29 mouse cellular contexts compared by ENCODE assay signal in the genomic region with DNA sequence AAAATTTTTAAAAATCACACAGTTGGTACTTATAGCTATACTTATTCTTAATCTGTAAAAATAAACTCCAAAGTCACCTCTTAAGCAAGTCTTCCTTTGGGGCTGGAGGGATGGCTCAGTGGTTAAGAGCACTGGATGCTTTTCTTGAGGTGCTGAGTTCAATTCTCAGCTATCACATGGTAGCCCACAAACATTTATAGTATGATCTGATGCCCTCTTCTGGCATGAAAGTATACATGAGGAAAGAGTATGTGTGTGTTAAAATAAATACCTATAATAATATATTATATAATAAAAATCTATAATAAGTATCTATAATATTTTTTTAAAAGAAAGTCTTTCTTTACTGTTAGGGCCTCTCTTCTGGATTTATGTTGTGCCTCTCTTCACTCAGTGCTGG. TPM values are rescaled to one million over a fixed set of nuclear protein-coding genes. Genes with fewer than 3 reads are reported as not detected.
DNase-seq lines count a peak whose midpoint lies in the region; ATAC-seq and TF ChIP-seq lines count a peak whose summit lies in the region.
"Had no signal": no experiment of that assay in that cellular context is flagged by ENCODE, and none has a peak within 500 bp of the region (broad histone marks: within the 10 kb centered on the region; RNA-seq: fewer than 3 reads in every experiment).

No protein-coding gene starts in this region.

- no peak overlapping the region for H3K27ac ChIP-seq in liver, adult 2 months (replicated peaks; ENCODE audit: insufficient read depth, low read depth, low read length)
- H3K27ac ChIP-seq in liver, embryonic 11.5 days (ENCODE audit: low read depth, low read length): no peak overlapping the region
- H3K27ac ChIP-seq in kidney, embryonic 15.5 days: no peak overlapping the region
- H3K27ac ChIP-seq: embryonic facial prominence, embryonic 13.5 days; forebrain, embryonic 10.5 days; forebrain, embryonic 15.5 days; heart, embryonic 13.5 days; hindbrain, embryonic 10.5 days; hindbrain, embryonic 15.5 days; limb, embryonic 13.5 days; liver, embryonic 13.5 days had no signal

- peaks cover 5% of the 10 kb centered on the region; the same call in 1 of the 2 replicates for H3K4me1 ChIP-seq in liver, adult 2 months (ENCODE audit: control insufficient read depth, insufficient read depth, low read length)
- peaks cover 7% of the 10 kb centered on the region for H3K4me1 ChIP-seq in liver, embryonic 11.5 days (replicated peaks; ENCODE audit: control insufficient read depth, insufficient read depth, low read length)
- peaks cover 11% of the 10 kb centered on the region for H3K4me1 ChIP-seq in kidney, embryonic 15.5 days

- H3K9ac ChIP-seq in liver, adult 2 months (ENCODE audit: low read depth, low read length): no peak overlapping the region
- no peak overlapping the region for H3K9ac ChIP-seq in liver, embryonic 11.5 days (ENCODE audit: low read depth, low read length)
- no peak overlapping the region for H3K9ac ChIP-seq in kidney, embryonic 15.5 days
- H3K9ac ChIP-seq: embryonic facial prominence, embryonic 13.5 days; forebrain, embryonic 15.5 days; heart, embryonic 13.5 days; hindbrain, embryonic 15.5 days; limb, embryonic 13.5 days; liver, embryonic 13.5 days had no signal

- H3K4me2 ChIP-seq in liver, embryonic 11.5 days: no peak overlapping the region
- H3K4me2 ChIP-seq in kidney, embryonic 15.5 days: no peak overlapping the region
- H3K4me2 ChIP-seq: embryonic facial prominence, embryonic 13.5 days; forebrain, embryonic 15.5 days; heart, embryonic 13.5 days; hindbrain, embryonic 15.5 days; limb, embryonic 13.5 days; liver, embryonic 13.5 days had no signal

- H3K27me3 ChIP-seq in liver, adult 2 months (ENCODE audit: control insufficient read depth, insufficient read depth, low read length): no peaks in the 10 kb centered on the region
- no peaks in the 10 kb centered on the region for H3K27me3 ChIP-seq in liver, embryonic 11.5 days (replicated peaks; ENCODE audit: control insufficient read depth, insufficient read depth, low read length)
- H3K27me3 ChIP-seq in kidney, embryonic 15.5 days: no peaks in the 10 kb centered on the region
- H3K27me3 ChIP-seq: CH12.LX; embryonic facial prominence, embryonic 13.5 days; forebrain, embryonic 15.5 days; heart, embryonic 13.5 days; hindbrain, embryonic 15.5 days; limb, embryonic 13.5 days; liver, embryonic 13.5 days; Patski had no signal

- no peak for ATAC-seq in CD4-positive, CD25-positive, alpha-beta regulatory T cell, adult 4 months
- ATAC-seq in liver, embryonic 11.5 days (replicated peaks; ENCODE audit: low FRiP score): no peak
- no peak for ATAC-seq in kidney, embryonic 15.5 days (replicated peaks; ENCODE audit: low FRiP score)
- ATAC-seq: forebrain, embryonic 15.5 days; lung, postnatal 0 days; Patski had no signal

- no peaks in the 10 kb centered on the region for H3K79me2 ChIP-seq in liver, adult 2 months (ENCODE audit: control insufficient read depth, insufficient read depth, low read length)

- no peaks in the 10 kb centered on the region for H3K36me3 ChIP-seq in liver, adult 2 months (ENCODE audit: control insufficient read depth, insufficient read depth, low read length)
- H3K36me3 ChIP-seq in liver, embryonic 11.5 days (ENCODE audit: control insufficient read depth, insufficient read depth, low read length): no peaks in the 10 kb centered on the region
- H3K36me3 ChIP-seq in kidney, embryonic 15.5 days: no peaks in the 10 kb centered on the region
- H3K36me3 ChIP-seq: embryonic facial prominence, embryonic 13.5 days; forebrain, embryonic 10.5 days; heart, embryonic 13.5 days; hindbrain, embryonic 15.5 days; limb, embryonic 13.5 days; liver, embryonic 13.5 days had no signal

- TF ChIP-seq CTCF in liver, adult 2 months (IDR thresholded peaks at IDR 0.05; ENCODE audit: low read depth, low read length): no peak

- DNase-seq in CD4-positive, CD25-positive, alpha-beta regulatory T cell, adult 2 months (ENCODE audit: low read depth, low spot score): peak; percentile 7
- DNase-seq in liver, adult 2 months (ENCODE audit: extremely low read depth, low read depth, low spot score): peak; percentile 9
- no peak for DNase-seq in liver, embryonic 11.5 days (ENCODE audit: low spot score)
- DNase-seq in induced T-regulatory cell, adult 2 months (ENCODE audit: low read depth): peak; percentile 5
- DNase-seq in urinary bladder, postnatal 14 days (ENCODE audit: low spot score): no peak
- DNase-seq: adrenal gland, postnatal 10 days; cerebellum, adult 11-12 months; cerebellum, adult 9-11 months; heart, postnatal 14 days; kidney, adult 18-20 months; kidney, postnatal 10 days; liver, embryonic 13.5 days; lung, adult 18-20 months; midbrain, embryonic 14.5 days; right cerebral cortex, postnatal 25 days; thymus, adult 2 months; thymus, postnatal 4 days had no signal

- H3K4me3 ChIP-seq in liver, adult 2 months (ENCODE audit: insufficient read depth, low read depth, low read length): no peak overlapping the region
- H3K4me3 ChIP-seq in liver, embryonic 11.5 days (ENCODE audit: low read depth, low read length): no peak overlapping the region
- no peak overlapping the region for H3K4me3 ChIP-seq in kidney, embryonic 15.5 days (replicated peaks)
- H3K4me3 ChIP-seq: embryonic facial prominence, embryonic 13.5 days; forebrain, embryonic 10.5 days; forebrain, embryonic 15.5 days; heart, embryonic 13.5 days; hindbrain, embryonic 10.5 days; hindbrain, embryonic 15.5 days; limb, embryonic 13.5 days; liver, embryonic 13.5 days had no signal

- H3K9me3 ChIP-seq in liver, embryonic 11.5 days (ENCODE audit: control insufficient read depth, low read length): no peaks in the 10 kb centered on the region
- H3K9me3 ChIP-seq in kidney, embryonic 15.5 days (replicated peaks): no peaks in the 10 kb centered on the region
- H3K9me3 ChIP-seq: embryonic facial prominence, embryonic 13.5 days; forebrain, embryonic 10.5 days; forebrain, embryonic 15.5 days; heart, embryonic 13.5 days; hindbrain, embryonic 10.5 days; hindbrain, embryonic 15.5 days; limb, embryonic 13.5 days; liver, embryonic 13.5 days had no signal

- no peak for TF ChIP-seq POLR2A in liver, adult 2 months (IDR thresholded peaks at IDR 0.05; ENCODE audit: extremely low read depth, insufficient read depth, low read length)

RNA-seq across cellular contexts. Expression of a gene that starts 58.2 kb away (rescaled TPM):
- polyA plus RNA-seq in CD4-positive, CD25-positive, alpha-beta regulatory T cell, adult 4 months (2017; shearing (Covaris generic)): 1 to 10 TPM; 4.7 to 5.8 TPM
- 2.8 and 3.0 TPM in 2 replicates for total RNA-seq in liver, adult 2 months (2014; rRNA removed)
- 0.73 and 1.2 TPM in 2 replicates for polyA plus RNA-seq in liver, adult 2 months (2012; rRNA removed)
- 15.2 and 15.4 TPM in 2 replicates for polyA plus RNA-seq in liver, embryonic 11.5 days (2014; fragmentation: Nextera tagmentation; extraction: Ambion mirVana)
- 16.4 and 17.2 TPM in 2 replicates for polyA plus RNA-seq in kidney, embryonic 15.5 days (2015; fragmentation: Nextera tagmentation; extraction: Ambion mirVana)

Comparison
In these comparisons a context has a peak if more than half of its experiments do, and no peak if none do; other contexts are left out.
1. DNase-seq: peak in CD4-positive, CD25-positive, alpha-beta regulatory T cell, adult 2 months (single experiment), liver, adult 2 months (single experiment) and induced T-regulatory cell, adult 2 months (single experiment); none in liver, embryonic 11.5 days (single experiment) and urinary bladder, postnatal 14 days (single experiment).